In the genomic region with DNA sequence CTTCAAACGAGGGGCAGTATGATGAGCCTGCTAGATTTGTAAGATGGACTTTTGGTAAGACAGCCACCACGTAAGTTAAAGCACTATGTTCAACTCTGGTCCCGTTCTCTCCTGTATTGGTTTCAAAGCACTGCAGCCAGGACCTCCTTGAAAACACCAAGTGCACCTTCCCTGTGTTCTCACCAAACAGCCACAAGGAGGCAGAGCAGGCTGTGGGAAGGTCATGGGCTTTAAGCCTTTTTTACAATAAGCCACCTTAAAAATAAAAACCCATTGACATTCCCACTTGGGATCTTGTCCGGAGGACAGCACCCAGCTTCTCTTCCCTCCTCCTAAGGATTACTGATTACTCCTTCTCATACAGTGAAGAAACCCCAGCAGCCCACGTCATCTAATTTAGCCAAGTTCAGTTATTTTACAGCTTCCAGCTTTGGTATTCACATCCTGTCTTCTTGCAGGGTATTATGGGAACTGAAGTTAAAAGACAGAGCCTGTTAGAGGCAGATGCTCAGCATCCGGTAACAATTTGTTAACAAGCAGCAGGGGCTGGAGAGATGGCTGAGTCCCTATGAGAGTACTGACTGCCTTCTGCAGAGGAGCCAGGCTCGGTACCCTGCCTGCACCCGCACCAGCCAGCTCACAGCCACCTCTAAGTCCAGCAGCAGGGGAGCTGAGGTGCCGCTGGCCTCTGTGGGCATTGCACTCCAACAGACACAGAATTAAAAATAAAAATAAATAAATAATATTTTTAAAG, we compare ENCODE assay signal across 9 mouse cellular contexts. TPM values are rescaled to one million over a fixed set of nuclear protein-coding genes. Genes with fewer than 3 reads are reported as not detected.
DNase-seq lines count a peak whose midpoint lies in the region; ATAC-seq lines count a peak whose summit lies in the region.
"Had no signal": no experiment of that assay in that cellular context is flagged by ENCODE, and none has a peak within 500 bp of the region (broad histone marks: within the 10 kb centered on the region; RNA-seq: fewer than 3 reads in every experiment).

No protein-coding gene starts in this region.

- peaks cover 3% of the 10 kb centered on the region; the same call in 1 of the 2 replicates for H3K36me3 ChIP-seq in hindbrain, embryonic 11.5 days (ENCODE audit: control insufficient read depth, insufficient read depth, low read length)
- peaks cover 75% of the 10 kb centered on the region for H3K36me3 ChIP-seq in hindbrain, embryonic 12.5 days

- no peaks in the 10 kb centered on the region for H3K4me1 ChIP-seq in hindbrain, embryonic 11.5 days (replicated peaks; ENCODE audit: control insufficient read depth, insufficient read depth, low read length)
- no peaks in the 10 kb centered on the region for H3K4me1 ChIP-seq in hindbrain, embryonic 12.5 days

- DNase-seq in hindbrain, embryonic 11.5 days (ENCODE audit: low spot score), result peak; percentile 27
- DNase-seq in urinary bladder, postnatal 36 days (ENCODE audit: low spot score in 2 of 2), result peak; percentile 26 to 28
- no peak for DNase-seq in urinary bladder, adult 2 months (ENCODE audit: low spot score)
- DNase-seq in cerebellum, postnatal 25 days, result peak; percentile 60 to 72
- peak; percentile 55 to 66 for DNase-seq in kidney, postnatal 25 days
- DNase-seq in naive thymus-derived CD4-positive, alpha-beta T cell, adult 2 months (ENCODE audit: low read depth), result peak; percentile 34

- no peak overlapping the region for H3K27ac ChIP-seq in hindbrain, embryonic 11.5 days (ENCODE audit: low read depth, low read length)
- H3K27ac ChIP-seq in hindbrain, embryonic 12.5 days, result no peak overlapping the region
- H3K27ac ChIP-seq: limb, embryonic 13.5 days had no signal

- no peaks in the 10 kb centered on the region for H3K27me3 ChIP-seq in hindbrain, embryonic 11.5 days (ENCODE audit: control insufficient read depth, insufficient read depth, low read length)
- no peaks in the 10 kb centered on the region for H3K27me3 ChIP-seq in hindbrain, embryonic 12.5 days
- H3K27me3 ChIP-seq: limb, embryonic 13.5 days had no signal

- no peaks in the 10 kb centered on the region for H3K9me3 ChIP-seq in hindbrain, embryonic 11.5 days (ENCODE audit: control insufficient read depth, low read length)
- H3K9me3 ChIP-seq in hindbrain, embryonic 12.5 days (replicated peaks), result no peaks in the 10 kb centered on the region
- H3K9me3 ChIP-seq: limb, embryonic 13.5 days had no signal

- no peak overlapping the region for H3K4me2 ChIP-seq in hindbrain, embryonic 11.5 days (replicated peaks; ENCODE audit: low read depth, low read length)
- no peak overlapping the region for H3K4me2 ChIP-seq in hindbrain, embryonic 12.5 days (replicated peaks)
- H3K4me2 ChIP-seq: limb, embryonic 13.5 days had no signal

- no peak for ATAC-seq in hindbrain, embryonic 11.5 days (ENCODE audit: low FRiP score)
- no peak for ATAC-seq in hindbrain, embryonic 12.5 days (ENCODE audit: low FRiP score)
- ATAC-seq in erythroblast, adult 5-6 weeks (replicated peaks; ENCODE audit: low FRiP score, poor library complexity, severe bottlenecking), result no peak

- 87% methylated on average over 9 of the region's 9 CpGs for WGBS in hindbrain, embryonic 11.5 days
- WGBS in hindbrain, embryonic 12.5 days, result 84% methylated on average over 9 of the region's 9 CpGs

- no peak overlapping the region for H3K4me3 ChIP-seq in hindbrain, embryonic 11.5 days (ENCODE audit: low read depth, low read length)
- no peak overlapping the region for H3K4me3 ChIP-seq in hindbrain, embryonic 12.5 days
- H3K4me3 ChIP-seq: limb, embryonic 13.5 days had no signal

- H3K9ac ChIP-seq in hindbrain, embryonic 11.5 days (ENCODE audit: low read depth, low read length), result no peak overlapping the region
- no peak overlapping the region for H3K9ac ChIP-seq in hindbrain, embryonic 12.5 days
- H3K9ac ChIP-seq: limb, embryonic 13.5 days had no signal

RNA-seq across cellular contexts. Expression of gene Gphb5, which starts 47.6 kb away (rescaled TPM):
- polyA plus RNA-seq in hindbrain, embryonic 11.5 days (2014; fragmentation: Nextera tagmentation; extraction: Ambion mirVana), result not detected in 2 replicates
- polyA plus RNA-seq in hindbrain, embryonic 12.5 days (2016; fragmentation: Nextera tagmentation; extraction: Ambion mirVana), result not detected in 2 replicates
- polyA plus RNA-seq in urinary bladder, adult 2 months (2012; rRNA removed), result not detected in 2 replicates
- not detected in 2 replicates for total RNA-seq in erythroblast, adult 5-6 weeks (2015; ENCODE audit: low replicate concordance)
- not detected in 2 replicates for total RNA-seq in erythroblast, adult 5-6 weeks (2017; ENCODE audit: low replicate concordance)
- polyA plus RNA-seq: limb, embryonic 13.5 days had no signal
